Mouse (Mus musculus) yolk sac, embryonic 10.5 days (tissue): ENCODE data around the gene Acbd6.

Experiments used
- DNase-seq: peaks from one replicate; pipeline ENCODE4 v3.0.0-alpha.2; 2017; ENCODE audit warnings: low spot score

Gene Acbd6

DNA sequence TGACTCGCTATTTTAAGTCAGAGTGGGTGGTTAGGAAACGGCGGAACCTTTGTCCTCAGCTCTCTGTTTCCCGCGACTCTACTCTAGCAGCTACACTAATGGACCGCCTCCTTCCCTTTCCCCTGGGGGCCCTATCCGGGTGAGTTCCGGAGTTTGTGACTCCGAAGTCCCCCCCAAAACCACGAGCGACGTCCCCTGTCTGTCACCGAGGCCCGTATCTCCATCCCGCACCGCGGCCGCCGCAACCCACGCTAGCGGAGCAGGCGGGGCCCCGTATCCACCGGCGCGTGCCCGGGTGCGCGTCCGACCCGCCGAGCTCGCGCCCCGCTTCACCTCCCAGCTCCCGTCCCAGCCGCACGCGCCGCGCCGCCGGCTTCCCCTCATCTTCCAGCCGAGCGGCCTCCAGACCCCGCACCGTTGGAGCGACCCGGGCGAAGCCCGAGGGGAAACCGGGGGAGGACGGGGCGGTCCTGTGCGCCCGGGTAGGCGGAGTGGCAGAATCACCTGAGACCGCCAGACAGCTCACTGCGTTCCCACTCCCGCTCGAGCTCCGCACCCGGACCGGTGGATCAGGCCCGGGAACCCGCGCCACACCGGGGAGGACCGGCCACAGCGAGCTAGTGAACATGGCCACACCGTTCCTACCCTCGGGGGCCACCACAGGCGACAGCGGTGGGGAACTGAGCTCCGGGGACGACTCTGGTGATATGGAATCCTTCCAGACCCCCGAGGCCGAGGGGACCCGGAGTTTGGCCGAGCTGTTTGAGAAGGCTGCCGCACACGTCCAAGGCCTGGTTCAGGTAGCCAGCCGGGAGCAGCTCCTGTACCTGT is at the start of gene Acbd6:
TSS of gene Acbd6 (plus strand) at position 109 of the 831 bp plus-strand sequence.
- peak; percentile 82 for DNase-seq

DNA sequence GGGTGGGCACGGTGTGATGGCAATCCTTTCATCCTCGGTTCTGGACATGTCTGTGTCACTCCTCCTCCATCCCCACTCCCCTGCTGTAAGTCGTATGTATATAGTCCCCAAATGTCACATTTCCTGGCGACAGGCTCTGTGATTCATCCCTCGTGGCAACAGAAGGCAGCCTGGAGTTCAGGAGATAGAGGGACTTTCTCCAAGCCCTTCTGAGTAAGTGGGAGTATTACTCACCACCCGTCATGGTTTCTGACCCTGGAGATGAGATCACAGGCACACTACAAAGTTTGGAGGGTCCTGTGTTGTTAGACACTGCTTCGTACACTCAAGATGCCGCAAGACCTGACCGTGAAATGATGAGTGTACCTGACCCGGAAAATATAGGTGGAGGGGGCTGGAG is 47.7 kb upstream of the Acbd6 start:
- DNase-seq: no peak

DNA sequence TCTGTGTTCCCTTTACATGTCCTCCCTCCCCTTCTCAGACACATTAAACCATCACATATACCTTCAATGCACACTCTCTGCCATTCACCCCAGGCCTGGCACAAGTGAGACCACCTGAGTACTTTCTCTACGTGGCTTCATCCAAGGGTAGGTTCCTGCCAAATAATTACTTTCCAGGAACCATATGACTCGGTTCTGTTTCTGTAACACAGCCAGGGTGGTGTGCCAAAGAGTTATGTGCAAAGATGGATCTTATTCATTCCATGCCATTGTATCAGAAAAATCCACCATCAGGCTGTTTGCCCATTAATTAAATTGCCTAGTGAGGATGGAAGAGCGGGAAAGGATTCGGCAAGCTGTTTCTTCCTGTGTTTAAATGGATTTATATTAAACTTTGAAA is 42.1 kb upstream of the Acbd6 start:
- DNase-seq: no peak

DNA sequence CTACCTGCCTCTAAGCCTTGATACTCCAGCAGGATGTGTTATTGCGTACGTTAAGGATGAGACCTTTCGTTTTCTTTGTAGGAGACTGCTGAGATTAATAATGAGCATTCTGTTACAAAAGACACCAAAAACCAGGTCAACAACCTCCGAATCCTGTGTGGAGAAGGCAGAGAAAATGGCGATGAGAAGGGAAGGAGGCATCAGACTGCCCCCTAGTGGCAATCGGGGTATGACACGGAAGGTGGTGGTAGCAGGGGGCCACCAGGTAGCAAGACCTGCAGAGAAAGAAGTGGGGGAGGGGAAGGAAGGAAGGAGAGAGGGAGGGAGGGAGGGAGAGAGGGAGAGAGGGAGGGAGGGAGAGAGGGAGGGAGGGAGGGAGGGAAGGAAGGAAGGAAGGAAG is 41.3 kb upstream of the Acbd6 start:
- DNase-seq: peak; percentile 21

DNA sequence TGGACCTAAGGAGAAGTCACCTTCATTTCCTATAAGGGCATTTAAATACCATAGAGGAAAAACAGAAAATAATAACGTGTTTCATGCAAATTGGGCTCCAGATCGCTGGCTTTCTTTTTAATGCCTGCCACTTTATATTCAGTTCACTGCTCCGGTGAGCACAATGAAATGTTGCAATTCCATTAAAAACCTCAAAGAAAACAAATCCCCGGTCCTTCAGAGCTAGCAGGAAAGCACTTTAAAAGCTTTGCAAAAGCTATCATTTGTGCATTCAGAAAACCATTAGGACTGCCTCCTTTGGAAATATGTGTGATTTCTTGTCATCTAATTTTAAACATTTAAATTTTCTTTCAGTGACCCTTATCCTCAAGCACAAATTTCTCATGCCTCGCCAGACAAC is 40.9 kb upstream of the Acbd6 start:
- DNase-seq: no peak

DNA sequence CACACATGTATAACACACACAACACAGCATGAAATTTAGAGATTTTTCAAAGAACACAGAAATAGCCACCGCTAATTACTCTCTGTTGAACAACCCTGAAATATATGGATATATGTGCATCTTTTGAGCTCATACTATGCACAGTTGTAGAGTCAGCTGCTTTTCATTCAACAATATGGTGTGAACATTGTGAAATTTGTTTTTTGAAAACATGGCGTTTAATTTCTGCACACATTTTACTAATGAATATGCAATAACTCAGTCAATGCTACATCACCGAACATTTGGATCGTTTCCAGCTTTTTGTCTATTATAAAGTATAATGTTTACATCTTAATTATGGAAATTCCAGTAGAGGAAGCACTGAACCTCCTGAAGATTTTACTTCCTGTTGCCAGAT is 37.6 kb upstream of the Acbd6 start:
- no peak for DNase-seq

DNA sequence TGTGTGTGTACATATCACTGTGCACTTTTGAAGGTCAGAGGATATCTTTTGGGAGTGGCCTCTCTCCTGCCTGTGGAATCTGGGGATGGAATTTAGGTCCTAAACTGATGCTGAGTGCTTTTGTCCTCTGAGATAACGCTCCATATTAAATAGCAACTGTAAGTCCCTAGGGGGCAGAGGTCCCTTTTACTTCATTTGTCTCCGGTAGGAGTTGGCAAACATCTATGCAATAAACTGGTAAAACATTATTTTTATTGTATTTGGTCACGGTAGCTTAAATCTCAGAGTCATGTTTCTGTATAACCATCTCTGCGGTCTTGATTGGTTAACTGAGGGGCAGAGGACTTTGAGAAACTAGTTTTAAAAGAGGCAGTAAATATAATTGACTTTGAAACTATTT is 35.4 kb upstream of the Acbd6 start:
- DNase-seq: no peak

DNA sequence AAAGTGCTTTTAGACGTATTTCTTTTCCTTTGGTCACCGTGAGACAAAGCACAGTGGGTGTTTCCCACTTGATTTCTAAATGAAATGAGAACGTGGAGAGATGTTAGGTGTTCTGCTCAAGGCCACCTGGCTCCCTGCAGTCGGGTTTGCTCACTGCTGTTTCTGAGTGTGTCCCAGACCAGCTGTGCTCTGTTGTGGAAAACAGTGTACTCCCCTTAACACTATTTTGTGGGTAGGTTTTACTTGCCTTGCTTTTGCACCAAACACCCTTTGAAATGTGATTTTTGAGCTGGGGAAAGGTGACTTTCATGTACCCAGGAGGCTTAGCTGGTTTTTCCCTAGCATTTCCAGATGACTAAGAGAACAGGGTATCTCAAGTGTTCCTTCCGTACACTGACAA is 31.7 kb upstream of the Acbd6 start:
- DNase-seq: no peak

DNA sequence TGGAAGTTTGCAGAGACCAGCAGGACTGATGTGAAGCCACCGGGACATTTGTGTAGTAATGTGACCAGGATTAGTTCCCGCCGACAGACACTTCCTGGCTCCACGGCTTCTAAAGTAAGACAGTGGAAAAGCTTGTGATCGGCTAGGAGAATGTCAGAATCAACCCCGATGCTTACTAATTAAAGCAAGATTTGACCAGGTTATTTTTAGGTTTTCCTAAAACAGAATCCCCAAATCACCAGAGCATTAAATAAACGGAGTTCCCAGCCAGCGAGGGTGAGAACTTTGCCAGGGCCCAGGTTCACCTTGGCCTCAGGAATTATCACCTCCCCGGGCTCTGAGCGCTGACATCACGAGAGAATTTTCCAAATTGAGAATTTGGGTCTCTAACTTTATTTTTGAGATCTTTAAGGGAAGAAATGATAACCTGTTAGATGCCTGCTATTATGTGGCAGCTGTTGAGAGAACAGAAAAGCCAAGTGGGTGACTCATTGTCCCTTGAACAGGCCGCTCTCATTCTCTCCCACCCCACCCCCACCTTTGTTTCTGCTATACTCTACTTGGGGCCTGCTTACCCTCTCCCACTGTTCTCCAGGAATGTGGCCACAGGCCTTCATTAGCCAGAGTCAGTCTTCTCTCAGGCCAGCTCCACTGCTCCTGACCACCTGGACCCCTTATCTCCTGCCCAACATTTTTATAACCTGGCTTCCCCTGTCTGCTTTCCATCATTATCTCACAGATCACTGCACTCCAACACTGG is 30.7 kb upstream of the Acbd6 start:
- DNase-seq: peak; percentile 10

DNA sequence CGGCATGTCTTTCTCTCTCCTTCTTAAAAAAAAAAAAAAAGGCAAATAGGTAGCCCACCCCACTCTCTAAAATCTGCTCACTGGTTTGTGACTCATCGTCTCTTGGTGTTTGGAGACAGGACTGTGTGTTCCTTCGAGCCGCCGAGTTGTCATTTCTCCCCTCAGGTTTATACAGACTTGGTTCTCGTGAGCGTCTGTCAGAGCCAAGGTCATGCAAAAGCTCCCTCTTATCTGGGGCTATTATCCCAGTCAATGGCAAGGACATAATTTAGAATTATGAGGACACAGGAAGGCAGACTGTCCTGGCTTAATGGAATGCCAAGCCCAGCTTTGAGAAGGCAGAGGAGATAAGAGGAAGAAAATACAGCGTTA is 30.1 kb upstream of the Acbd6 start:
- no peak for DNase-seq

DNA sequence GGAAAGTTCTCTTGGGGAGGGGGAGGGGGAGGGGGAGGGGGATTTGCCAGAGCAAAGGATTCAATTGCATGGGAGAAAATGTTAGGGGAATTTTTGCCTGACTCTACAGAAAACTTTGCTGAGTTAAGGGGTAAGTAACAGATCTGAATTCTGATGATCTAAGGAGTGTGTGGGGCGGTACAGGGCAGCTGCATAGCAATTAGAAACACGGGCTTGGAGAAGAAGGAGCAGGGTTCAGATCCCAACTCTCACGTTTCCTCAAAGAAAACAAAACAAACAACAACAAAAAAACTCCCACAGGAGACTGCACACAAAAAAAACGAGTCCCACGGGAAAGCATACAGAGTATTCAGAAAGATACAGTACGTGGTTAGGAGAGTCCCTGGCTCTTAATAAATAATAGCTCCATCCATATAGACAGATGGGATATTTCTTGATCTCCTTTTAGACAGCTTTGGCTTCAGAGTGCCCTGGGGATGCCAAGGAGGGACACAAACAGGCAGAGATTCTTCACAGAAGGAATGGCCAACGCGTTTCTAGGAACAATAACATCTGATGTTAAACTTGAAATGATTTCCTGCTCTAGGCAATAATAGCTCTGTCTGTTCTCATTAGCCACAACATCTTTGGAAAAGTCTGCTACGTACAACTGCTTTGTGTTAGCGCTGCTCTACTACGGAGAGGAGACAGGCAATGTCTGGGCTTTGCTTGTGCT is 29.4 kb upstream of the Acbd6 start:
- DNase-seq: no peak

DNA sequence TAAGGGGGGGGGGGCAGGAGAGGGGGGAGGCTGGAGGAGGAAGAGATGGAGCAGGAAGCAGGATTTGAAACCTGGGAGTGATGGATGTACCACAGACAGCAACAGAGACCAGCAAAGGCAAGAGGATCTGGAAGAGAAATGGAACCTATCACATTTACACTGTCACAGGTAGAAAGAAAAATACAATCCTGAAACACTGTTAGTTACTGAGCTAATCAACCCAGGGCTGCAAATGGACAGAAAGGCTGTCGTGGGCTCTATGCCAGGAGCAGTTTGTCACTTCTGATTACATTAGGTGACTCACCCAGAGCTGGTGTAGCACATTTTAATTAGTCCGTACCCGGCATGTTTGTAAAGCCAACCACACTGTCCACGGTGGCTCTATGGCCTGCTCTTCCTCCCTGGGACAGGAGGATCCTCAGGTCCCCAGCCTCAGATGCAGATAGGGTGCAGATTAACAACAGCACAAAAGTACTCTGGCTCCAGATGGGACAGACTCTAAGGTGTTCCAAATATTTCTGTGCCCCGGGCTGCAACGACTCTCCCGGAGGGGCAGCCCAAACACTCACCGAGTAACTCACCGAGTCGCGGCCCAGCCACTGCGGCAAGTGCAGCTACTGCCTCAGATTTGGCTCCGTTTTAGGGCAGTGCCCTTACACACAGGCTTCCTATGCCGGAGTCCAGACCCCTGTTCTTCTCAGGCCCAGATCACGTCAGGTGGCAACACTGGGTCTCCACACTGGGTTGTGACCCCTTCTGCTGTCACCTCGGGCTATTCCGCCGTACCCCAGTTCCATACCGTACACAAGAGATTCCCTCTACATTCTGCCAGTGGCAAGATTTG is 28.6 kb upstream of the Acbd6 start:
- no peak for DNase-seq

DNA sequence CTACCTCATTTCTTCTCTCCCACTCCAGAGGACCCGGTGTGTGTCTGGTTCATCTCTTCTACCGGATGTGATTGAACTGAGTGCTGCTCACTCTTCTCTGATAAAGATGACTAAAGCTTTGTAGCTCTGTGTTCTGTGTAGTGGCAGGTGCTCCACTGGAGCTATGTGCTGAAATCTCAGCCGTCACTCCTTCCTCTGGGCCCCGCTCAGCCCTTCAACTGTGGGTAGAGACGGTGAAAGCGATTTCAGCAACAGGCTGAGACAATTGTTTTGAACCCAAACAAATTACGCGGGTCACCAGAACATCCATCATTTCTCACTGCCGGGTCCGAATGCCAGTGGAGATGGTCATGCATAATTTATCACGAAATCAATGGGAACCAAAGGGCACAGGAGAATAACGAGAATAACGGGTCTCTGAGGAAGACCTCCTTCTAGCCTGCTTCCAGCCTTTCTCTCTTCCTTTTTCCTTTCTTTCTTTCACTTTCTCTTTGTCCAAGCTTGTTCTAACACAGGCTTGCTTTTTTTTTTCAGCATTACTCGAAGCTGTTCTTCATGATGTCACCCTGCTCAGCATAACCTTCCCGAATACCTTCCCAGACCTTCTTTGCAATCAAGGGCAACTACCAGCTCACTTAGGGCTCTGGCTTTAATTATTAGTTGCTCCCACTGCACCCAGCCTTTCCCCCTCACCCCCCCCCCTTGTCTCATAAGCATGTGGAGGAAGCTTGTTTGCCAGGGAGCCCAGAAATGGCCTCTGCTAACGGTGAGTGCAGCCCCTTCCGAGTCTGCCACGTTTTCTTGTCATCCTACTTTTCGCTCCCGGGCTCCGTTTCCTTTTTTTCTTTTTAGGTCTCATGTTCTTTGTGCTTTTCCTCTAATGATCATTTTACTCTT is 27.1 kb upstream of the Acbd6 start:
- DNase-seq: no peak

DNA sequence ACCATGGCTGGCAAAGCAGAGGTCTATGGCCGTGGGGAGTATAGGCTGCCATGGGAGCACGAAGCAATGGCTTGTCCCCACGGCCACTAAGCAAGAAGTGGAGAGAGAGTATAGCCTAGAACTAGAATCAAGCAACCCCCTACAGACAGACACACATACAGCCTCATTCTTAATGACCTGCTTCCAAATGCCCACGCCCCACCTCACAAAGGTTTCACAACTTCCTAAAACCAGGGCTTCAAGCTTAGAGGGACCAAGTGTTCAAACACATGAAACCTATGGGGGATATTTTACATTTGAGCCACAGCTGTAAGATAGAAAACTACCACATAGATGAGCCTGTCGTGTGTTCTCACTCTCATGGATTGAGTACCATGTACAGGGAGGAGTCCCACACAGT is 25.5 kb upstream of the Acbd6 start:
- DNase-seq: no peak

DNA sequence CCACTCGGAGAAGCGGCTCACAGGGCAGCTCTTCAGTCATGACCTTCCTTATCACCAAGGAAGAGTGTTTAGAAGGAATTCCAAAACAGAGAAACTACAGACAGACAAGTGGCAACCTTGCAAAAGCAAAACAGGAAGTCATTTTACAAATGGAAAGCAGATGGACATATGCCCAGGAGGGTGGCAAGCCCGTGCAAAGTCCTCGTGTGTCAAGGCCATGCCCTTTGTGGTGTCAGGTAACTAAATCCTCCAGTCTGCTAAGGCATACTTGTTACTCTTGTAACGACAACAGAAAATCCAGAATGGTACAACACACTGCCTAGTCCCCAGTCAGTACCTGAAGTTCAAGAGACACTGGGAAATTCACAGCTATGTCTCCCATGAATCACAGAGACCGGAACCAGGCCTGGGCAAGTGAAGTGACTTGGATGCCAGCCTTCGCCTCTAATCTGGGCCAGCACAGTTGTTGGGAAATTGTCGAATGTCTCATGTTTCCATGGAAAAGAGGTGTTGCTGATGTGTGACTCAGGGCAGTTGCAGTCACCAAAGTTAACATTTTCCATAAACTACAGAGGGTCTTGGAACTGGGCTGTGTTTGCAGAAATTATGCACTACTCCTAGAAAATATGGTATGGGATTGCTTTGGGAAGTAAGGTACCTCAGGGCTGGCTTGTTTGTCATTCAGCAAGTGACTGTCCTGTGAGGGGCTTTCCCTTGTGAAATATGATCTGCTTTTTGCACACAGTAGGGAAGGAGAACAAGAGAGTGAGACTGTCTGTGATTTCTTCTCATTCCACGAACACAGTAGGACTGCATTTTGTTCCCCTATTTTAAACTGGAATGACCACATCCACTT is 24.9 kb upstream of the Acbd6 start:
- no peak for DNase-seq

DNA sequence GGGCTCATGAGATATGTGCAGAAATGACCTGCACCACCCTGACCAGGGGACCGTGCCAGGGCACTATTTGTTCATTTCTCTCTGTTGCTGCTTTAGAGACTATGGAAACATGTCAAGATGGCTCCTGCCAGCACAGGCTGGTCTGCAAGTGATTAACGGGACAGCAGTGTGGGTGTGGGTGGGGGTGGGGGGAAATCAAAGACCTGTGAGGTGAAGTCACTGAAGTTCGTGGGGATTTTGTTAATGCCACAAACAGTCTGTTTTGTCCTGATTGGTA is 24.3 kb upstream of the Acbd6 start:
- no peak for DNase-seq

DNA sequence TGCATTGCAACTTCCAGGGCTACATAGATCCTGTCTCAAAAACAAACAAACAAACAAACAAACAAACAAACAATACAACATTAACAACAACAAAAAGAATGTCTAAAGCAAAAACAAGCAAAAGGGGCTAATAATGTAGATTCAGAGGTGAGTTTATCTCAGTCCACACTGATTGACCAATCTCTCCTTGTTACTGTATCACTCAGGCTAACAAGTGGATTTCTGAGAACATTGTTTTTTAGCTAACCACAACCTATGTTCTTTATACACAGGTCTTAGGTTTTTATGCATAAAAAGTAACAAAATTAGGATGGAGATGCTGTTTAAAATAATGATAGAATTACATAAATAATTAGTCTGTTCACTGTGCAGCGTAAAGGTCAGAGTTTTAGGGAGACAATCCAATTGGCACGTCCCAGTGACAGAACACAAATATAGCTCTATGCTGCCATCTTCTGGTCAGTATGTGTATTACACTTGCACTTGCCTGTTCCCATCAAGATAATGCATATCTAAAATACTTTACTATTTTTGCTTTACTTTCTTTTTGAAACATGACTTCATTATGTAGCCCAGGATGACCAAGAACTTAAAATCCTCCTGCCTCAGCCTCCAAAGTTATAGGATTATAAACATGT is 20.8 kb upstream of the Acbd6 start:
- peak; percentile 24 for DNase-seq

DNA sequence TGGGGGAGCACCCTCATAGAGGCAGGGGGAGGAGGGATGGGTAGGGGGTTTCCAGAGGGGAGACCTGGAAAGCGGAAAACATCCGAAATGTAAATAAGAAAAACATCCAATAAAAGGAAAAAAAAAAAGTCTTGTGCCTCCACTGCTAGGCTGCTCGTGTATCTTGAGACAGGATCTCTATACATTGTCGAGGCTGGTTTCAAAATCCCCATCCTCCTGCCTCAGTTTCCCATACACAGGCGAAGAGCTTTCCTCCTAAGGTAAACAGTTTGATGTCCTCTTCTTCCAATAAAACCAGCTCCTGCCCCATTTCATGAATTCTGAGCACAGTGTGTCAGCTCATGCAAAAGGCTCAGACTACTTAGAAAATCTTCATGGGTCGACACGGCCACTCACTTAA is 19.9 kb upstream of the Acbd6 start:
- no peak for DNase-seq

DNA sequence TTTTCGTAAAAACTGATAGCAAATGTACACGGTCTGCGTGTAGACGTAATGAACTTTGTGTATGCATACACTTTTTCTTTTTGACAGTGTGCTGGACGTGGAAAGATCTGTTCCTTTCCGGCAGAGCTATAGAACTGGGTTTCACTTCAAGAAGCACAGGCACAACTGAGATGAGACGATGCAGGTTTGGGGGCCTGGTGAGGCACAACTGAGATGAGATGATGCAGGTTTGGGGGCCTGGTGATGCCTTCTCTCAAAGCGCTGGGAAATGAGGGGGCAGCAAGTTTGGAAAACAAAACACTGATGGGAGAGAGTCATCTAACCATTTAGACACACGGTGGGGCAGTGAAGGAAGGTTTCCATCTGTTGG is 293 bp upstream of the Acbd6 start:
- no peak for DNase-seq

DNA sequence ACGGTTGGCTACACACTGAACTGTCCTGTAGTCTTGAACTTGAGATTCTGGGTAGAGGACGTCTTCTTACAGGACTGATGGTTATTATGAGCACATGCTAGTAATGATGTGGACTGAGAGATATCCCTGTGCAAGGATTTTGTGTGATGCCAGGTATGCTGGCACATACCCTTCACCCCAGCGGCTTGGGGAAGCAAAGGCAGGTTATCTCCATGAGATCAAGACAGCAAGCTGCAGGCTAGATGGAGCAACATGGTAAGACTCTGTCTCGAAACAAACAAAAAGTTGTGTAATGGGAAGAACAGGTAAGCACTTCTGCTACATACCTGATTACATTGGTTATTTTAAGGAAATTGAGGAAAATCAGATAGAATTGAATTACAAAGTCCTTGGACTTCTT is 2.1 kb downstream of the Acbd6 start:
- DNase-seq: no peak
